Mouse (Mus musculus) Muller cell, postnatal 12 days (primary cell): ENCODE results near the gene Anapc2.
"Not testable (repeated sequence)": the region's sequence is repeated elsewhere in the genome, so short reads cannot be mapped to it uniquely, and the experiment has no call there.

Experiments used
- DNase-seq: peaks from one replicate; pipeline ENCODE4 v3.0.0-alpha.2; 2015; ENCODE audit errors: inconsistent ontology term

Anapc2 gene

GRCm38 (mm10) chr2:25240723-25241437 lies 31.4 kb upstream of the Anapc2 start:
- peak; percentile 76 for DNase-seq

- DNase-seq: no peak
These were observed 30.9 kb upstream of the Anapc2 start for GRCm38 (mm10) chr2:25241438-25241775.

- DNase-seq: no peak
These were observed 30.2 kb upstream of the Anapc2 start, which contains the start of the genes Rnf208 and Cysrt1 for GRCm38 (mm10) chr2:25242101-25242506. Gene Rnf208 (plus strand): TSS chr2:25242255. Gene Cysrt1 (minus strand): TSS chr2:25242452.

GRCm38 (mm10) chr2:25243342-25243741 lies 28.9 kb upstream of the Anapc2 start:
- no peak for DNase-seq

- no peak for DNase-seq
These were observed 28.1 kb upstream of the Anapc2 start for GRCm38 (mm10) chr2:25244144-25244543.

- no peak for DNase-seq
These were observed 25.9 kb upstream of the Anapc2 start, which contains the start of gene AL732309.1 for GRCm38 (mm10) chr2:25246183-25247072. Gene AL732309.1 (minus strand): TSS chr2:25246863.

- DNase-seq: no peak
These were observed 19.9 kb upstream of the Anapc2 start for GRCm38 (mm10) chr2:25252331-25252730.

- peak; percentile 96 for DNase-seq
These were observed 16.9 kb upstream of the Anapc2 start, which contains the start of gene Tmem203 for GRCm38 (mm10) chr2:25255284-25255779. Gene Tmem203 (plus strand): TSS chr2:25255439.

GRCm38 (mm10) chr2:25256443-25257109 lies 15.7 kb upstream of the Anapc2 start:
- not testable (repeated sequence) for DNase-seq

- not testable (repeated sequence) for DNase-seq
These were observed 15.0 kb upstream of the Anapc2 start for GRCm38 (mm10) chr2:25257250-25257649.

GRCm38 (mm10) chr2:25258887-25259286 lies 13.4 kb upstream of the Anapc2 start:
- DNase-seq: no peak

- DNase-seq: no peak
These were observed 10.4 kb upstream of the Anapc2 start for GRCm38 (mm10) chr2:25261870-25262269.

GRCm38 (mm10) chr2:25262291-25262767 lies 9.9 kb upstream of the Anapc2 start, which contains the start of gene Tprn:
Gene Tprn (plus strand): TSS chr2:25262618.
- peak; percentile 97 for DNase-seq

- peak; percentile 55 for DNase-seq
These were observed 9.3 kb upstream of the Anapc2 start for GRCm38 (mm10) chr2:25262795-25263622.

GRCm38 (mm10) chr2:25263623-25264285 lies 8.5 kb upstream of the Anapc2 start:
- DNase-seq: no peak

- DNase-seq: no peak
These were observed 8.0 kb upstream of the Anapc2 start for GRCm38 (mm10) chr2:25264286-25264660.

- peak; percentile 55 for DNase-seq
These were observed 7.4 kb upstream of the Anapc2 start for GRCm38 (mm10) chr2:25264851-25265250.

GRCm38 (mm10) chr2:25265897-25266656 lies 6.2 kb upstream of the Anapc2 start:
- no peak for DNase-seq

- DNase-seq: no peak
These were observed 5.6 kb upstream of the Anapc2 start for GRCm38 (mm10) chr2:25266720-25267119.
